Mouse (Mus musculus) olfactory bulb, adult 2 months (tissue): ENCODE results near the gene Socs4.

Experiments used
- CTCF ChIP-seq: fragments of 200-500 bp; IDR thresholded peaks from 2 replicates; pipeline ENCODE4 v1.5.1; 2012; ENCODE audit warnings: low read depth, mild to moderate bottlenecking, low read length, moderate library complexity; ENCODE audit not compliant: insufficient read depth
- POLR2A ChIP-seq: fragments of 200-500 bp; IDR thresholded peaks from 2 replicates; pipeline ENCODE4 v1.6.1; 2012; ENCODE audit warnings: mild to moderate bottlenecking, low read depth, low read length, moderate library complexity; ENCODE audit not compliant: insufficient read depth

- TF ChIP-seq CTCF: no peak
- TF ChIP-seq POLR2A: no peak
Observed at GRCm38 (mm10) chr14:47307669-47308068, 30.9 kb downstream of the Socs4 start.
